Mouse (Mus musculus) thymus, adult 2 months (tissue): ENCODE results near the gene Gm9789.

Source experiments
- CTCF ChIP-seq: fragments of 200-500 bp; IDR thresholded peaks from 2 replicates; pipeline ENCODE4 v1.5.1; 2012; ENCODE audit warnings: mild to moderate bottlenecking, control low read depth, low read length, moderate library complexity, borderline replicate concordance; ENCODE audit not compliant: control insufficient read depth, poor library complexity, insufficient read depth; ENCODE audit errors: extremely low read depth
- POLR2A ChIP-seq: fragments of 200-500 bp; IDR thresholded peaks from 2 replicates; pipeline ENCODE4 v1.6.1; 2012; ENCODE audit warnings: mild to moderate bottlenecking, low read length, control low read depth, moderate library complexity; ENCODE audit not compliant: control insufficient read depth, poor library complexity, insufficient read depth; ENCODE audit errors: extremely low read depth

GRCm38 (mm10) chr16:89150786-89151185 lies 7.0 kb upstream of the Gm9789 start, which contains the start of gene Gm10061:
- no peak for TF ChIP-seq CTCF
- TF ChIP-seq POLR2A, result no peak
